Mouse (Mus musculus) limb, embryonic 13.5 days (tissue): ENCODE results near the gene Gm11273. TPM values are rescaled to one million over a fixed set of nuclear protein-coding genes. Genes with fewer than 3 reads are reported as not detected.
"Not testable (repeated sequence)": the region's sequence is repeated elsewhere in the genome, so short reads cannot be mapped to it uniquely, and the experiment has no call there.

Source experiments
- ATAC-seq: fragments of 200-750 bp; cut with Nextera tagmentation; 2 replicates; pipeline ENCODE4 v1.8.0; 2017; ENCODE audit warnings: low read depth, moderate number of reproducible peaks, moderate TSS enrichment; ENCODE audit not compliant: low FRiP score
- H3K27ac ChIP-seq: fragments of 300-500 bp; sonication (generic); 2 replicates; pipeline ENCODE4 v1.5.1; 2015; ENCODE audit warnings: inconsistent platforms, mild to moderate bottlenecking, moderate library complexity
- H3K27me3 ChIP-seq: fragments of 300-500 bp; sonication (generic); 2 replicates; pipeline ENCODE4 v1.6.1; 2015; ENCODE audit warnings: mild to moderate bottlenecking, inconsistent platforms
- H3K36me3 ChIP-seq: fragments of 300-500 bp; sonication (generic); 2 replicates; pipeline ENCODE4 v1.6.1; 2015; ENCODE audit warnings: inconsistent platforms, mild to moderate bottlenecking, moderate library complexity
- H3K4me1 ChIP-seq: fragments of 300-500 bp; sonication (generic); 2 replicates; pipeline ENCODE4 v1.6.1; 2015; ENCODE audit warnings: inconsistent platforms
- H3K4me2 ChIP-seq: fragments of 300-500 bp; sonication (generic); replicated peaks from 2 replicates; pipeline ENCODE4 v1.6.1; 2015; ENCODE audit warnings: inconsistent platforms, mild to moderate bottlenecking, moderate library complexity
- H3K4me3 ChIP-seq: fragments of 300-500 bp; sonication (generic); 2 replicates; pipeline ENCODE4 v1.5.1; 2015; ENCODE audit warnings: moderate library complexity, mild to moderate bottlenecking, inconsistent platforms
- H3K9ac ChIP-seq: fragments of 300-500 bp; sonication (generic); 2 replicates; pipeline ENCODE4 v1.6.1; 2015; ENCODE audit warnings: mild to moderate bottlenecking, inconsistent platforms
- H3K9me3 ChIP-seq: fragments of 300-500 bp; sonication (generic); 2 replicates; pipeline ENCODE4 v1.6.1; 2016; ENCODE audit warnings: inconsistent platforms
- WGBS: fragments of 180-500 bp; shearing (Covaris S2); methylation state at CpG from one replicate; pipeline ENCODE4 v1.1.7; 2015; 5-methylcytosine and 5-hydroxymethylcytosine counted together
- polyA plus RNA-seq: library from polyadenylated mRNA; unstranded; fragments of >200 nt; fragmentation: Nextera tagmentation; extraction: Ambion mirVana; gene quantifications from 2 replicates; pipeline ENCODE4 v1.2.1, GENCODE M21; 2015

Gm11273 gene
- 6.4 and 6.9 TPM in 2 replicates for polyA plus RNA-seq

DNA sequence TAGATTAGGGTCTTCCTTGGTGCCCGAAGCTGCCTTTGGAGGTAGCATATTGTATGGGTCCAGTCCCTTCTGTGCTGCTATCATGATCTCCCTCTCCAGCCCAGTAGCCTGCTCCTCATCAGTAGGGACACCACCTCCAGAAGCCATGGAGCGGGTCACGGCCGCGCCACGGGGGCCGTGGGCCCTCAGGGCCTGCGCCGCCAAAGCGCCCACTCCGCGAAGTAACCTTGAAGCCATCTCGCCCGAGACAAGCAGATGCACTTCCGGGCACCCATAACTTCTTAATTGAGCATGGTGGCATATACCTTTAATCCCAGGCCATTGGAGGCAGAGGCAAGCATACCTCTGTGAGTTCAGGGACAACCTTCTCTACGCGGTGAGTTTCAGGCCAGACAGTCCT is at the start of gene Gm11273:
Gene Gm11273 (minus strand): TSS at position 237 of the 400 bp plus-strand sequence.
- H3K9ac ChIP-seq, H3K4me1 ChIP-seq, H3K27ac ChIP-seq, H3K27me3 ChIP-seq, H3K4me2 ChIP-seq, H3K36me3 ChIP-seq, H3K4me3 ChIP-seq, H3K9me3 ChIP-seq, ATAC-seq: not testable (repeated sequence)
- 91% methylated on average over 17 of the region's 17 CpGs for WGBS

GRCm38 (mm10) chr13:21550416-21551110 is 49.3 kb upstream of the Gm11273 start:
- Histone ChIP-seq H3K27me3 (no peaks in the 10 kb centered on the region), H3K4me3 (no peak overlapping the region), H3K27ac (no peak overlapping the region), H3K36me3 (no peaks in the 10 kb centered on the region), H3K9ac (no peak overlapping the region), H3K4me2 (no peak overlapping the region), H3K4me1 (no peaks in the 10 kb centered on the region), H3K9me3 (no peaks in the 10 kb centered on the region)
- WGBS: 59% methylated on average over 3 of the region's 3 CpGs
- no peak for ATAC-seq

GRCm38 (mm10) chr13:21549487-21549886 is 48.3 kb upstream of the Gm11273 start:
- Histone ChIP-seq H3K27ac (no peak overlapping the region), H3K4me1 (no peaks in the 10 kb centered on the region), H3K9ac (no peak overlapping the region), H3K27me3 (no peaks in the 10 kb centered on the region), H3K36me3 (no peaks in the 10 kb centered on the region), H3K9me3 (no peaks in the 10 kb centered on the region), H3K4me3 (no peak overlapping the region), H3K4me2 (no peak overlapping the region)
- ATAC-seq: no peak
- 89% methylated on average over 3 of the region's 3 CpGs for WGBS

GRCm38 (mm10) chr13:21542708-21543107 is 41.5 kb upstream of the Gm11273 start, which contains the start of gene Olfr1366:
TSS of gene Olfr1366 (minus strand) at chr13:21542808.
- Histone ChIP-seq H3K4me2 (no peak within 1 kb of the TSS), H3K27me3 (no peaks in the 10 kb centered on the region), H3K36me3 (no peaks in the 10 kb centered on the region), H3K9me3 (no peaks in the 10 kb centered on the region), H3K4me3 (no peak within 1 kb of the TSS), H3K4me1 (no peaks in the 10 kb centered on the region), H3K27ac (no peak within 1 kb of the TSS), H3K9ac (no peak within 1 kb of the TSS)
- ATAC-seq: no peak
- WGBS: 62% methylated on average over 1 of the region's 1 CpGs

- Histone ChIP-seq H3K9me3 (no peaks in the 10 kb centered on the region), H3K4me3 (peak within 1 kb of the TSS; percentile 77), H3K4me2 (peak within 1 kb of the TSS; percentile 68), H3K36me3 (peaks cover 13% of the 10 kb centered on the region), H3K27ac (peak within 1 kb of the TSS; percentile 95), H3K9ac (peak within 1 kb of the TSS; percentile 98), H3K4me1 (peaks cover 7% of the 10 kb centered on the region; the same call in 1 of the 2 replicates), H3K27me3 (no peaks in the 10 kb centered on the region)
- ATAC-seq: peak; percentile 99
- WGBS: under 1% methylated on average over 39 of the region's 39 CpGs
These were observed 29.6 kb upstream of the Gm11273 start, which contains the start of gene Zkscan8 for GRCm38 (mm10) chr13:21530781-21531201. TSS of gene Zkscan8 (minus strand) at chr13:21531120.

GRCm38 (mm10) chr13:21530136-21530535 is 28.9 kb upstream of the Gm11273 start:
- WGBS: 50% methylated on average over 7 of the region's 7 CpGs
- Histone ChIP-seq H3K27ac (no peak overlapping the region), H3K9ac (peak overlapping the region; percentile 39; the same call in 1 of the 2 replicates)

GRCm38 (mm10) chr13:21506221-21506649 is 5.0 kb upstream of the Gm11273 start:
- Histone ChIP-seq H3K4me1 (no peaks in the 10 kb centered on the region), H3K4me3 (peak overlapping the region; percentile 63), H3K36me3 (no peaks in the 10 kb centered on the region), H3K27me3 (no peaks in the 10 kb centered on the region), H3K9me3 (no peaks in the 10 kb centered on the region), H3K9ac (peak overlapping the region; percentile 65), H3K4me2 (peak overlapping the region; percentile 61), H3K27ac (peak overlapping the region; percentile 89)
- peak; percentile 100 for ATAC-seq
- WGBS: 1% methylated on average over 21 of the region's 21 CpGs

More at GRCm38 (mm10) chr13:21530136-21530535, 28.9 kb upstream of the Gm11273 start:
- peaks cover 19% of the 10 kb centered on the region for H3K36me3 ChIP-seq
- no peaks in the 10 kb centered on the region for H3K27me3 ChIP-seq
- no peak for ATAC-seq
- peaks cover 7% of the 10 kb centered on the region; the same call in 1 of the 2 replicates for H3K4me1 ChIP-seq
- peak overlapping the region; percentile 77 for H3K4me3 ChIP-seq
- H3K4me2 ChIP-seq: peak overlapping the region; percentile 67
- no peaks in the 10 kb centered on the region for H3K9me3 ChIP-seq

- Histone ChIP-seq H3K4me3 (no peak overlapping the region), H3K4me2 (no peak overlapping the region), H3K36me3 (no peaks in the 10 kb centered on the region), H3K4me1 (no peaks in the 10 kb centered on the region), H3K27me3 (no peaks in the 10 kb centered on the region), H3K9ac (no peak overlapping the region), H3K27ac (no peak overlapping the region), H3K9me3 (no peaks in the 10 kb centered on the region)
- 82% methylated on average over 5 of the region's 5 CpGs for WGBS
- no peak for ATAC-seq
These were observed 1.1 kb upstream of the Gm11273 start for GRCm38 (mm10) chr13:21502296-21502695.

- no peak for ATAC-seq
- Histone ChIP-seq H3K4me2 (no peak within 1 kb of the TSS), H3K27me3 (no peaks in the 10 kb centered on the region), H3K4me1 (no peaks in the 10 kb centered on the region), H3K27ac (no peak within 1 kb of the TSS), H3K9me3 (no peaks in the 10 kb centered on the region), H3K36me3 (no peaks in the 10 kb centered on the region), H3K4me3 (no peak within 1 kb of the TSS), H3K9ac (no peak within 1 kb of the TSS)
- WGBS: 92% methylated on average over 21 of the region's 21 CpGs
These were observed 6.1 kb downstream of the Gm11273 start, which contains the start of gene AK157302 for GRCm38 (mm10) chr13:21495080-21495479. TSS of gene AK157302 (plus strand) at chr13:21495223.

- no peak for ATAC-seq
- no peaks in the 10 kb centered on the region for H3K36me3 ChIP-seq
- no peak overlapping the region for H3K27ac ChIP-seq
- 91% methylated on average over 5 of the region's 5 CpGs for WGBS
- no peak overlapping the region for H3K4me3 ChIP-seq
- no peaks in the 10 kb centered on the region for H3K9me3 ChIP-seq
- H3K9ac ChIP-seq: no peak overlapping the region
- H3K27me3 ChIP-seq: no peaks in the 10 kb centered on the region
- H3K4me2 ChIP-seq: no peak overlapping the region
- no peaks in the 10 kb centered on the region for H3K4me1 ChIP-seq
These were observed 8.4 kb downstream of the Gm11273 start for GRCm38 (mm10) chr13:21492847-21493246.

DNA sequence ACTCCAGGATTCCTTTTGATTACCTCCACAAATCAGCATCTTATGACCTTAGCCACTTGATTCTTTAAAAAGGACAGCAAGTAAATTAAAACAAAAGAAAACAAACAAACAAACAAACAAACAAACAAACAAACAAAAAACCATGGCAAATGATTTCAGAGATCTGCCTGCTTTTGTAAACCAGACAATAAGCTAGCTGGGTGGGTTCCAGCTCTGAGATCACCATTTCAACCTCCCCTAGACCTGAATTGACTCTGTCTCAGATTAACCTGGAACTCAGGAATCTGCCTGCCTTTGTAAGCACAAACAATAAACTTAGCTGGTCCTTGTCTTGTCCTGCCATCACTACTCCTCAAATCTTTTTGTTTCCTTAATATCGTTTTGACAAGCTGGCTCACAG is 14.3 kb downstream of the Gm11273 start:
- no peaks in the 10 kb centered on the region for H3K4me1 ChIP-seq
- ATAC-seq: no peak
- 89% methylated on average over 1 of the region's 1 CpGs for whole genome bisulfite sequencing

GRCm38 (mm10) chr13:21478759-21479670 is 22.2 kb downstream of the Gm11273 start, which contains the start of the genes Zkscan4 and Gm10065:
TSS of gene Zkscan4 (plus strand) at chr13:21478907.
TSS of gene Gm10065 (minus strand) at chr13:21479441.
- peak within 1 kb of the TSS; percentile 71 for H3K4me2 ChIP-seq
- not testable (repeated sequence) for H3K9me3 ChIP-seq, H3K27me3 ChIP-seq, H3K36me3 ChIP-seq, H3K4me1 ChIP-seq
- 3% methylated on average over 31 of the region's 31 CpGs for WGBS
- peak within 1 kb of the TSS; percentile 67; the same call in 1 of the 2 replicates for H3K27ac ChIP-seq
- peak within 1 kb of the TSS; percentile 75 for H3K9ac ChIP-seq
- ATAC-seq: peak; percentile 83
- H3K4me3 ChIP-seq: peak within 1 kb of the TSS; percentile 61

More for the DNA sequence above, 14.3 kb downstream of the Gm11273 start:
- peaks cover 4% of the 10 kb centered on the region; the same call in 1 of the 2 replicates for H3K9me3 ChIP-seq
- H3K4me3 ChIP-seq: no peak overlapping the region
- H3K27me3 ChIP-seq: no peaks in the 10 kb centered on the region
- no peak overlapping the region for H3K9ac ChIP-seq
- H3K36me3 ChIP-seq: peaks cover 15% of the 10 kb centered on the region
- H3K27ac ChIP-seq: no peak overlapping the region
- no peak overlapping the region for H3K4me2 ChIP-seq
